Comparison of ENCODE assay signal across 18 mouse cellular contexts in genomic region chr7:79486528-79486927, GRCm38 (mm10). TPM values are rescaled to one million over a fixed set of nuclear protein-coding genes. Genes with fewer than 3 reads are reported as not detected.
DNase-seq lines count a peak whose midpoint lies in the region; ATAC-seq and TF ChIP-seq lines count a peak whose summit lies in the region.
"Had no signal": no experiment of that assay in that cellular context is flagged by ENCODE, and none has a peak within 500 bp of the region (broad histone marks: within the 10 kb centered on the region; RNA-seq: fewer than 3 reads in every experiment).

No protein-coding gene starts in this region.

- H3K27ac ChIP-seq in cortical plate, adult 2 months (ENCODE audit: insufficient read depth, low read length): peak overlapping the region; percentile 78
- H3K27ac ChIP-seq: liver, embryonic 15.5 days; neural tube, embryonic 13.5 days had no signal

- no peak overlapping the region for H3K4me3 ChIP-seq in cortical plate, adult 2 months (ENCODE audit: insufficient read depth, low read length)
- H3K4me3 ChIP-seq: liver, embryonic 15.5 days; neural tube, embryonic 13.5 days had no signal

- ATAC-seq in megakaryocyte, adult 5-6 weeks (ENCODE audit: poor library complexity, severe bottlenecking): no peak
- ATAC-seq: hindbrain, embryonic 16.5 days; midbrain, embryonic 16.5 days had no signal

- intact Hi-C loops in left cerebral cortex, postnatal 25 days (cut with DNase I): no loop called here

- DNase-seq in right cerebral cortex, adult 18-20 months: peak; percentile 95
- DNase-seq in right cerebral cortex, postnatal 4 days: no peak
- peak; percentile 80 to 97 for DNase-seq in left cerebral cortex, postnatal 25 days (ENCODE audit: low spot score in 2 of 2)
- DNase-seq in urinary bladder, adult 18-20 months (ENCODE audit: low spot score in 2 of 2): no peak
- DNase-seq in T-cell, adult 2 months (ENCODE audit: low spot score): no peak
- DNase-seq: cerebellum, adult 11 months; heart, adult 18-20 months; heart, postnatal 10 days; kidney, adult 2 months; lung, postnatal 4 days; retina, postnatal 1 day; thymus, postnatal 36 days had no signal

- no peaks in the 10 kb centered on the region for H3K4me1 ChIP-seq in cortical plate, adult 2 months (ENCODE audit: control insufficient read depth, insufficient read depth, low read length)
- H3K4me1 ChIP-seq: liver, embryonic 15.5 days; neural tube, embryonic 13.5 days had no signal

- TF ChIP-seq CTCF in cortical plate, adult 2 months (IDR thresholded peaks at IDR 0.05; ENCODE audit: extremely low read depth, insufficient read depth, low read length): no peak

- TF ChIP-seq POLR2A in cortical plate, adult 2 months (IDR thresholded peaks at IDR 0.05; ENCODE audit: extremely low read depth, insufficient read depth, low read length): peak; percentile 73

RNA-seq across cellular contexts. Expression of gene Polg, which starts 20.4 kb away (rescaled TPM):
- polyA plus RNA-seq in cortical plate, adult 2 months (2012; rRNA removed): 80.9 and 87.1 TPM in 2 replicates
- 10 to 100 TPM; 75.5 to 87.3 TPM for total RNA-seq in left cerebral cortex, postnatal 25 days (2021)
- total RNA-seq in megakaryocyte, adult 5-6 weeks (2015): 18.9 and 26.5 TPM in 2 replicates
- total RNA-seq in megakaryocyte, adult 5-6 weeks (2017): 61.2 and 71.9 TPM in 2 replicates

Comparison
In these comparisons a context has a peak if more than half of its experiments do, and no peak if none do; other contexts are left out.
1. DNase-seq: peak in right cerebral cortex, adult 18-20 months (single experiment) and left cerebral cortex, postnatal 25 days (2 of 2); none in right cerebral cortex, postnatal 4 days (single experiment), urinary bladder, adult 18-20 months (0 of 2) and T-cell, adult 2 months (single experiment).